Mouse (Mus musculus) erythroblast, adult 5-6 weeks (primary cell): ENCODE measurements around the gene Efr3b. TPM values are rescaled to one million over a fixed set of nuclear protein-coding genes. Genes with fewer than 3 reads are reported as not detected.

Experiments used
- ATAC-seq: replicated peaks from 2 replicates; pipeline ENCODE4 v1.8.0; 2016; ENCODE audit warnings: moderate number of reproducible peaks, mild to moderate bottlenecking, moderate TSS enrichment, inconsistent platforms; ENCODE audit not compliant: poor library complexity, low FRiP score, severe bottlenecking
- total RNA-seq, 2 experiments: library from RNA; stranded (forward) in 1 of 2; stranded (reverse) in 1 of 2; fragments of 150-400 nt in 1 of 2; fragments of 200-764, 138-1000 nt in 1 of 2; gene quantifications; 2 replicates each; pipeline versions ENCODE4 v1.2.3 to v1.2.4; 2015 to 2017; ENCODE audit warnings: low replicate concordance in 2 of 2

Efr3b gene
- total RNA-seq, 2 experiments from 2014 or later, result not detected

DNA sequence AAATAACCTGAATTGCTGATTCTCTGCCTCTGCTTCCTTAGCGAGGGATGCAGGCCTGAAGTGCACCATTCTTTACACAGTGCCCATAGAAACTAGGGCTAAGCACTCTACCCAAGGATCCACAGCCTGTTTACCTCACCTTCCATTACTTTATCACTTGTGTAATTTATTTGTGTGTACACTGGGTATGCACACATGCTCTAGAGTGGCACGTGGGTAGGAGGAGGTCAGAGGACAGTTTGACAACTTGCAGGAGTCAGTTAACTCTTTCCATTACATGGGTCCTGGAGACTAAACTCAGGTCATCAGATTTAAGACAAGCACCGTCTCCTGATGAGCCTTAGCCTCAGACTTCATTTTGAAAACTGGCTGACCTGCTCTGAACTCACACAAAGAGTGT, 120.1 kb downstream of the Efr3b start:
- ATAC-seq, result no peak

DNA sequence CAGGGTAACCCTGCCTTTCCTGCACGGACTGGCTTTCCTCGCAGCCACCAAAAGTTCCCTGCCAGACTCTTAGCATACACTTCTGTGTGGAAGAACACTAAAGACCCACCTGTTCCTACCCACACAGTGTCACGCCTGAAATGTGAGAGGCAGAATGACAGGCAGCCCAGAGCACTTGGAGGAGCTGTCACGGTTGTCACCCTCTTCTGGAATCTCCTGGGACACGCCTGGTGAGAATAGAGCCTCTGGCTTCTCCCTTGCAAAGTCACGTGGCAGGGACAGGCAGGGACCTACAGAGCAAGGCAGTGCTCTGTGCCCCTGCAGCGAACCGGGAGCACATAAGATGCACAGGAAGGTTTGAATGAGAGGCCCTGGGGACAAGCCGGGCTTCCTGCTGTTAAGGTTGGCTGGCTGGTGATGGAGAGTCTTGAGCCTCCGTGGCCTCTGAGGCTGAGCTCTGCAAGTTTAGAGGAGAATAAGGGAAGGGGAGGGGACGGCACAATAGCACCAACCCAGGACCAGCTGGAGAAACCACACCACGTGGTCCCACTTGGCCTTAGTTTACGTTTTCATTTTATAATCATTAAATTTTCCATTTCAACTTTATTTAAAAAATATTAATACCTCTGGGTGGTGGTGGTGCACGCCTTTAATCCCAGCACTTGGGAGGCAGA, 120.9 kb downstream of the Efr3b start:
- ATAC-seq, result no peak

DNA sequence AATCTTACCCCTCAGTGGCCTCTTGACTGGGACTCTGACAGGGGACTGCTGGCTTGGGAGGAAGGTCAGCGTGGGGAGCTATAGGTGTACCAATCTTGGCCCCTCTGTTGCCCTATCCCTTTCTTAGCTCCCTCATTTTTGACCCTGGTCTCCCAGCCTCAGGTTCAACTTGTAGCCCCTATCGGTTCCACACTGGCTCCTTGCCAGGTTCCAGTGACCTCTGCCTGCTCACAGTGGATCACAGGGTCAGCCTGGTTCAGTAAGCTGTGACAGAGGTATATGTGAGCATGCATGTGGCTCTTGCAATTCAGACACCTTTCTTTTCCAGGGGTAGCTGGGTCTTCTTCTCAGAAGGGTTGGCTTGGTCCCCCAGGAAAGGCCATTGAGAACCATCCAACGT, 122.9 kb downstream of the Efr3b start:
- ATAC-seq, result no peak

Other genes with a start within 250 kb of the Efr3b start
- gene Dnmt3a, start 232.9 kb downstream of the Efr3b start, total RNA-seq (2015; ENCODE audit: low replicate concordance), result 5.4 and 8.6 TPM in 2 replicates
- 2.9 and 5.3 TPM in 2 replicates for gene Dnmt3a, start 232.9 kb downstream of the Efr3b start, total RNA-seq (2017; ENCODE audit: low replicate concordance)
- gene Pomc, start 84.0 kb downstream of the Efr3b start, total RNA-seq (2015; ENCODE audit: low replicate concordance), result not detected in 2 replicates
- gene Pomc, start 84.0 kb downstream of the Efr3b start, total RNA-seq (2017; ENCODE audit: low replicate concordance), result not detected in 2 replicates
- 0.63 and 0.96 TPM in 2 replicates for gene Dnajc27, start 43.7 kb upstream of the Efr3b start, total RNA-seq (2015; ENCODE audit: low replicate concordance)
- gene Dnajc27, start 43.7 kb upstream of the Efr3b start, total RNA-seq (2017; ENCODE audit: low replicate concordance), result 0.26 and 4.2 TPM in 2 replicates
- 0.38 and 2.3 TPM in 2 replicates for gene Adcy3, start 94.2 kb upstream of the Efr3b start, total RNA-seq (2015; ENCODE audit: low replicate concordance)
- 0.42 and 5.3 TPM in 2 replicates for gene Adcy3, start 94.2 kb upstream of the Efr3b start, total RNA-seq (2017; ENCODE audit: low replicate concordance)
- 0.42 and 3.7 TPM in 2 replicates for gene Ptrhd1, start 195.1 kb upstream of the Efr3b start, total RNA-seq (2015; ENCODE audit: low replicate concordance)
- gene Ptrhd1, start 195.1 kb upstream of the Efr3b start, total RNA-seq (2017; ENCODE audit: low replicate concordance), result 1.3 and 1.5 TPM in 2 replicates
- 4.8 and 6.3 TPM in 2 replicates for gene Cenpo, start 195.4 kb upstream of the Efr3b start, total RNA-seq (2015; ENCODE audit: low replicate concordance)
- 13.0 and 22.8 TPM in 2 replicates for gene Cenpo, start 195.4 kb upstream of the Efr3b start, total RNA-seq (2017; ENCODE audit: low replicate concordance)